Mouse (Mus musculus): ENCODE results near the gene Kptn.

GRCm38 (mm10) chr7:16117100-16117499, 2.6 kb upstream of the Kptn start:
- TF ChIP-seq GATA1 (IDR thresholded peaks at IDR 0.05; ENCODE audit: low read length) (no peak), TAL1 (IDR thresholded peaks at IDR 0.05; ENCODE audit: low read length) (no peak)
